Mouse (Mus musculus) lung, adult 18-20 months (tissue): Measurements from ENCODE around the gene Timeless.
"Not testable (repeated sequence)": the region's sequence is repeated elsewhere in the genome, so short reads cannot be mapped to it uniquely, and the experiment has no call there.

Source experiments
- DNase-seq, 2 experiments: peaks; one replicate each; pipeline ENCODE4 v3.0.0; 2022; ENCODE audit warnings: mixed read lengths in 2 of 2

The Timeless gene

GRCm38 (mm10) chr10:128231697-128232419, at the start of gene Timeless:
TSS of gene Timeless (plus strand) at chr10:128232065.
- peak; percentile 82 to 87 for DNase-seq

- DNase-seq = no peak
Observed at GRCm38 (mm10) chr10:128184296-128184695, 47.6 kb upstream of the Timeless start.

GRCm38 (mm10) chr10:128185277-128185940, 46.5 kb upstream of the Timeless start:
- no peak for DNase-seq

GRCm38 (mm10) chr10:128185959-128186358, 45.9 kb upstream of the Timeless start:
- peak; percentile 78 to 87 for DNase-seq

- DNase-seq = no peak
Observed at GRCm38 (mm10) chr10:128187181-128187605, 44.7 kb upstream of the Timeless start.

GRCm38 (mm10) chr10:128188242-128188877, 43.5 kb upstream of the Timeless start:
- peak; percentile 65 to 80 for DNase-seq

GRCm38 (mm10) chr10:128191472-128191871, 40.4 kb upstream of the Timeless start:
- no peak for DNase-seq

- DNase-seq = not testable (repeated sequence)
Observed at GRCm38 (mm10) chr10:128192030-128192766, 39.7 kb upstream of the Timeless start.

GRCm38 (mm10) chr10:128193113-128193512, 38.8 kb upstream of the Timeless start:
- DNase-seq = no peak

- DNase-seq = peak; percentile 97
Observed at GRCm38 (mm10) chr10:128194024-128194550, 37.8 kb upstream of the Timeless start, which contains the start of gene Gls2. TSS of gene Gls2 (plus strand) at chr10:128194457.

- no peak for DNase-seq
Observed at GRCm38 (mm10) chr10:128194551-128195461, 37.1 kb upstream of the Timeless start.

GRCm38 (mm10) chr10:128201856-128202255, 30.0 kb upstream of the Timeless start:
- no peak for DNase-seq

GRCm38 (mm10) chr10:128204941-128205340, 26.9 kb upstream of the Timeless start:
- DNase-seq = no peak

- no peak for DNase-seq
Observed at GRCm38 (mm10) chr10:128208326-128208725, 23.5 kb upstream of the Timeless start.

GRCm38 (mm10) chr10:128209311-128210009, 22.4 kb upstream of the Timeless start:
- DNase-seq = no peak

- no peak for DNase-seq
Observed at GRCm38 (mm10) chr10:128210131-128210530, 21.7 kb upstream of the Timeless start.

- DNase-seq = no peak
Observed at GRCm38 (mm10) chr10:128210954-128211353, 20.9 kb upstream of the Timeless start.

- peak; percentile 90 to 93 for DNase-seq
Observed at GRCm38 (mm10) chr10:128211390-128212108, 20.3 kb upstream of the Timeless start, which contains the start of gene Spryd4. TSS of gene Spryd4 (minus strand) at chr10:128211807.

- DNase-seq = no peak
Observed at GRCm38 (mm10) chr10:128212148-128212547, 19.7 kb upstream of the Timeless start.

- DNase-seq = peak; percentile 70 to 78
Observed at GRCm38 (mm10) chr10:128212871-128213323, 19.0 kb upstream of the Timeless start.
